Mouse (Mus musculus) erythroblast, embryonic 14.5 days (primary cell): ENCODE measurements around the gene 1700014D04Rik.

Experiments
- GATA1 ChIP-seq: IDR thresholded peaks from 2 replicates; pipeline ENCODE4 v1.6.1; 2012; ENCODE audit warnings: low read length, inconsistent platforms, mixed read lengths
- TAL1 ChIP-seq: IDR thresholded peaks from 3 replicates; pipeline ENCODE4 v1.6.1; 2012; ENCODE audit warnings: low read length, inconsistent platforms, mixed read lengths

DNA sequence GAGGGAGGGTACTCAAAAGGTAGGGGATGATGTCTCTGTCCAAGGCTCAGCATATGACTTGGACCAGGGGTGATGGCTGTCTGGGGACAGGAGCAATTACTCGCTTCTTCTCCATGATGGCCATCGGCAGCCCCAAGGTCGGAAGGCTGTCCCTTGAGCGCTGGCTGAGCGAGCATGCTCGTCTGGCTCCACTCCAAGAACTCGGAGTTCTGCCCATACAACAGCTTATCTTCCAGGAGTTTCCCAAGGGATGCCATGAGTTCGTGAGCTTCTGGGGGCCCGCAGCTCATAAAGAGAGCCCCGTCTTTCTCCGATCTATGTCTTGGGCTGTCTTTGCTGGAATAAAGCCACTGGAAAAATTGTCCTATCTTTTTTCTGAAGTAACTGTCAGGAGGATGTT lies 5.5 kb downstream of the 1700014D04Rik start:
- TF ChIP-seq GATA1 (no peak), TAL1 (no peak)
